Mouse (Mus musculus) midbrain, embryonic 14.5 days (tissue): Measurements from ENCODE around the gene Vmn1r171. TPM values are rescaled to one million over a fixed set of nuclear protein-coding genes. Genes with fewer than 3 reads are reported as not detected.
"Not testable (repeated sequence)": the region's sequence is repeated elsewhere in the genome, so short reads cannot be mapped to it uniquely, and the experiment has no call there.

Experiments used
- ATAC-seq: fragments of 200-750 bp; cut with Nextera tagmentation; 2 replicates; pipeline ENCODE4 v1.8.0; 2017; ENCODE audit warnings: moderate number of reproducible peaks, moderate library complexity; ENCODE audit not compliant: low FRiP score, low TSS enrichment
- DNase-seq: peaks from one replicate; pipeline ENCODE4 v3.0.0-alpha.2; 2015
- H3K27ac ChIP-seq: fragments of 300-500 bp; sonication (generic); replicated peaks from 2 replicates; pipeline ENCODE4 v1.5.1; 2014; ENCODE audit warnings: mild to moderate bottlenecking, low read depth, low read length, moderate library complexity
- H3K27me3 ChIP-seq: fragments of 300-500 bp; sonication (generic); 2 replicates; pipeline ENCODE4 v1.6.1; 2014; ENCODE audit warnings: low read length, control low read depth, mixed read lengths; ENCODE audit not compliant: control insufficient read depth, insufficient read depth
- H3K36me3 ChIP-seq: fragments of 300-500 bp; sonication (generic); 2 replicates; pipeline ENCODE4 v1.6.1; 2014; ENCODE audit warnings: low read length, control low read depth; ENCODE audit not compliant: control insufficient read depth, insufficient read depth
- H3K4me1 ChIP-seq: fragments of 300-500 bp; sonication (generic); 2 replicates; pipeline ENCODE4 v1.6.1; 2014; ENCODE audit warnings: mild to moderate bottlenecking, antibody characterized with exemption, low read length, control low read depth; ENCODE audit not compliant: control insufficient read depth, insufficient read depth
- H3K4me2 ChIP-seq: fragments of 300-500 bp; sonication (generic); 2 replicates; pipeline ENCODE4 v1.6.1; 2014; ENCODE audit warnings: mild to moderate bottlenecking, low read length, moderate library complexity
- H3K4me3 ChIP-seq: fragments of 300-500 bp; sonication (generic); replicated peaks from 2 replicates; pipeline ENCODE4 v1.5.1; 2014; ENCODE audit warnings: low read depth, low read length
- H3K9ac ChIP-seq: fragments of 300-500 bp; sonication (generic); replicated peaks from 2 replicates; pipeline ENCODE4 v1.6.1; 2014; ENCODE audit warnings: mild to moderate bottlenecking, low read length, moderate library complexity
- H3K9me3 ChIP-seq: fragments of 300-500 bp; sonication (generic); 2 replicates; pipeline ENCODE4 v1.6.1; 2016; ENCODE audit warnings: low read length, control low read depth, mixed read lengths; ENCODE audit not compliant: control insufficient read depth
- WGBS: fragments of 180-500 bp; shearing (Covaris S2); extraction: QIAGEN DNeasy Blood & Tissue Kit; methylation state at CpG from one replicate; pipeline ENCODE4 v1.1.7; 2014; 5-methylcytosine and 5-hydroxymethylcytosine counted together
- polyA plus RNA-seq: library from polyadenylated mRNA; unstranded; fragments of >200 nt; fragmentation: Nextera tagmentation; extraction: Ambion mirVana; gene quantifications from 2 replicates; pipeline ENCODE4 v1.2.1, GENCODE M21; 2014

Vmn1r171 gene
- polyA plus RNA-seq = not detected in 2 replicates

GRCm38 (mm10) chr7:23630422-23630821 is at the start of gene Vmn1r171:
Vmn1r171 (plus strand) TSS chr7:23630722.
- Histone ChIP-seq H3K4me2 (no peak within 1 kb of the TSS), H3K27ac (no peak within 1 kb of the TSS), H3K4me3 (no peak within 1 kb of the TSS), H3K9ac (no peak within 1 kb of the TSS), H3K36me3 (no peaks in the 10 kb centered on the region), H3K4me1 (no peaks in the 10 kb centered on the region), H3K9me3 (peaks cover 24% of the 10 kb centered on the region), H3K27me3 (no peaks in the 10 kb centered on the region)
- no peak for DNase-seq
- no peak for ATAC-seq

GRCm38 (mm10) chr7:23605875-23606274 is 24.6 kb upstream of the Vmn1r171 start, which contains the start of gene Vmn1r170:
Vmn1r170 (plus strand) TSS chr7:23606175.
- H3K9ac ChIP-seq, H3K27me3 ChIP-seq, H3K4me3 ChIP-seq, H3K4me1 ChIP-seq, H3K9me3 ChIP-seq, ATAC-seq, H3K27ac ChIP-seq, H3K36me3 ChIP-seq, DNase-seq, H3K4me2 ChIP-seq: not testable (repeated sequence)
- WGBS = 39% methylated on average over 1 of the region's 1 CpGs

- Histone ChIP-seq H3K4me1 (no peaks in the 10 kb centered on the region), H3K4me3 (no peak within 1 kb of the TSS), H3K36me3 (no peaks in the 10 kb centered on the region), H3K4me2 (no peak within 1 kb of the TSS), H3K27ac (no peak within 1 kb of the TSS), H3K9me3 (0 out of 2 replicates have a peak, but pooled peaks cover 3% of the 10 kb centered on the region), H3K27me3 (no peaks in the 10 kb centered on the region), H3K9ac (no peak within 1 kb of the TSS)
- no peak for DNase-seq
- no peak for ATAC-seq
- 60% methylated on average over 2 of the region's 2 CpGs for WGBS
These were observed 27.5 kb downstream of the Vmn1r171 start, which contains the start of gene Vmn1r172 for GRCm38 (mm10) chr7:23658016-23658415. Vmn1r172 (plus strand) TSS chr7:23658316.

Other genes starting within 250 kb of the Vmn1r171 start
- not detected in 2 replicates for gene Nlrp5, start 244.8 kb upstream of the Vmn1r171 start, polyA plus RNA-seq
- not detected in 2 replicates for gene Vmn1r167, start 123.5 kb upstream of the Vmn1r171 start, polyA plus RNA-seq
- not detected in 2 replicates for gene Vmn1r168, start 91.0 kb upstream of the Vmn1r171 start, polyA plus RNA-seq
- gene Vmn1r169, start 55.2 kb upstream of the Vmn1r171 start, polyA plus RNA-seq = not detected in 2 replicates
- not detected in 2 replicates for gene Vmn1r170, start 24.5 kb upstream of the Vmn1r171 start, polyA plus RNA-seq
- not detected in 2 replicates for gene Vmn1r172, start 27.6 kb downstream of the Vmn1r171 start, polyA plus RNA-seq
- gene Vmn1r173, start 70.0 kb downstream of the Vmn1r171 start, polyA plus RNA-seq = not detected in 2 replicates
- not detected in 2 replicates for gene Vmn1r174, start 121.5 kb downstream of the Vmn1r171 start, polyA plus RNA-seq
- not detected in 2 replicates for gene Vmn1r175, start 179.9 kb downstream of the Vmn1r171 start, polyA plus RNA-seq
- not detected in 2 replicates for gene Vmn1r176, start 206.7 kb downstream of the Vmn1r171 start, polyA plus RNA-seq
- gene Vmn1r177, start 235.7 kb downstream of the Vmn1r171 start, polyA plus RNA-seq = not detected in 2 replicates